In the genomic region with DNA sequence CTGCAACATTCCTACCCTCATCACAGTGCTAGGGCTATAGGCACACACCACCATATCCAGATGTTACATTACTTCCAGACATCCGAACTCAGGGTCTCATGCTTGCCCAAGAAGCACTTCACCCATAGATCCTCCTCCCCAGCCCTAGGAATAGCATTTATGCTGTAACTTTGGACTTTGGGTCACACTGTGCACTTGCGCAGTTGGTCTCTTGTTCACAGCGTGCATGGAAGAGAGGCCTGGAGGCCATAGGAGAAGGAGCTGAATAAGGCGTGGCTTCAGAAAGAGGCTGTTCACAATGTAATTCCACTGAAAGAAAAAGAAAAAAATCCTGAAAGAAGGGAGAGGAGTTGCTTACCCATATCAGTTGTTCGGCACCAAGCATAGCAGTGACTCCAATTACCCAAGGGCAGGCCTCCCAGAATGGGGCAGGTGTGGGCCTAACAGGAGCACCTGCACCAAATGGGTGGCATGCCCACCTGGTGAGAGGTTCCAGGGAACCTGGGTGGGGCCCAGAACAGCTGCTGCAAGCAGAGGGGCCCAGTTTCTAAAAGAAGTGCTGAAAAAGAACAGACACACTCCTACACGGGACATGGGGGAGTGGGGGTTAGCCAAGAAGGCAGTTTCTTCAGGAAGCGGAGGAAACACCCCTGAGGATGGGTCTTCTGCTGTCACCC, we compare ENCODE assay signal across 25 mouse cellular contexts. TPM values are rescaled to one million over a fixed set of nuclear protein-coding genes. Genes with fewer than 3 reads are reported as not detected.
DNase-seq lines count a peak whose midpoint lies in the region; ATAC-seq and TF ChIP-seq lines count a peak whose summit lies in the region.
"Had no signal": no experiment of that assay in that cellular context is flagged by ENCODE, and none has a peak within 500 bp of the region (broad histone marks: within the 10 kb centered on the region; RNA-seq: fewer than 3 reads in every experiment).

No protein-coding gene starts in this region.

- no peak overlapping the region for H3K4me2 ChIP-seq in embryonic facial prominence, embryonic 11.5 days (ENCODE audit: low read depth, low read length)
- no peak overlapping the region for H3K4me2 ChIP-seq in limb, embryonic 15.5 days
- H3K4me2 ChIP-seq in intestine, embryonic 15.5 days (replicated peaks): no peak overlapping the region
- H3K4me2 ChIP-seq in myocyte (ENCODE audit: low read depth): peak overlapping the region; percentile 25
- H3K4me2 ChIP-seq: embryonic facial prominence, embryonic 13.5 days; heart, embryonic 12.5 days; heart, embryonic 15.5 days; hindbrain, embryonic 13.5 days had no signal

- no peaks in the 10 kb centered on the region for H3K9me3 ChIP-seq in embryonic facial prominence, embryonic 11.5 days (replicated peaks; ENCODE audit: control insufficient read depth, low read length)
- H3K9me3 ChIP-seq in embryonic facial prominence, embryonic 10.5 days: no peaks in the 10 kb centered on the region
- no peaks in the 10 kb centered on the region for H3K9me3 ChIP-seq in limb, embryonic 15.5 days
- H3K9me3 ChIP-seq in limb, embryonic 10.5 days (replicated peaks): no peaks in the 10 kb centered on the region
- no peaks in the 10 kb centered on the region for H3K9me3 ChIP-seq in intestine, embryonic 15.5 days
- H3K9me3 ChIP-seq: embryonic facial prominence, embryonic 13.5 days; heart, embryonic 12.5 days; heart, embryonic 15.5 days; hindbrain, embryonic 10.5 days; hindbrain, embryonic 13.5 days had no signal

- H3K4me1 ChIP-seq in embryonic facial prominence, embryonic 11.5 days (ENCODE audit: control insufficient read depth, insufficient read depth, low read length): no peaks in the 10 kb centered on the region; the same call in 1 of the 2 replicates
- peaks cover 26% of the 10 kb centered on the region for H3K4me1 ChIP-seq in embryonic facial prominence, embryonic 10.5 days
- H3K4me1 ChIP-seq in limb, embryonic 15.5 days: peaks cover 17% of the 10 kb centered on the region
- peaks cover 21% of the 10 kb centered on the region for H3K4me1 ChIP-seq in limb, embryonic 10.5 days
- H3K4me1 ChIP-seq in intestine, embryonic 15.5 days (replicated peaks): no peaks in the 10 kb centered on the region
- H3K4me1 ChIP-seq: heart, embryonic 12.5 days; heart, embryonic 15.5 days; hindbrain, embryonic 13.5 days had no signal

- H3K9ac ChIP-seq in embryonic facial prominence, embryonic 11.5 days (replicated peaks; ENCODE audit: low read length): no peak overlapping the region
- H3K9ac ChIP-seq in limb, embryonic 15.5 days: no peak overlapping the region
- H3K9ac ChIP-seq in intestine, embryonic 15.5 days: no peak overlapping the region
- H3K9ac ChIP-seq: embryonic facial prominence, embryonic 13.5 days; heart, embryonic 12.5 days; heart, embryonic 15.5 days; hindbrain, embryonic 13.5 days had no signal

- H3ac ChIP-seq in myocyte (ENCODE audit: control insufficient read depth, insufficient read length): no peak overlapping the region

- 85% methylated on average over 7 of the region's 7 CpGs for WGBS in embryonic facial prominence, embryonic 11.5 days
- 88% methylated on average over 7 of the region's 7 CpGs for WGBS in embryonic facial prominence, embryonic 10.5 days
- 71% methylated on average over 7 of the region's 7 CpGs for WGBS in limb, embryonic 15.5 days
- WGBS in limb, embryonic 10.5 days: 93% methylated on average over 7 of the region's 7 CpGs
- 77% methylated on average over 7 of the region's 7 CpGs for WGBS in intestine, embryonic 15.5 days

- H3K27me3 ChIP-seq in embryonic facial prominence, embryonic 11.5 days (ENCODE audit: control insufficient read depth, insufficient read depth, low read length): no peaks in the 10 kb centered on the region
- no peaks in the 10 kb centered on the region for H3K27me3 ChIP-seq in embryonic facial prominence, embryonic 10.5 days (replicated peaks; ENCODE audit: low read depth, poor library complexity, severe bottlenecking)
- no peaks in the 10 kb centered on the region for H3K27me3 ChIP-seq in limb, embryonic 15.5 days
- peaks cover 10% of the 10 kb centered on the region; the same call in 1 of the 2 replicates for H3K27me3 ChIP-seq in limb, embryonic 10.5 days (ENCODE audit: low read depth, poor library complexity, severe bottlenecking)
- H3K27me3 ChIP-seq in intestine, embryonic 15.5 days (replicated peaks): no peaks in the 10 kb centered on the region
- H3K27me3 ChIP-seq in myocyte (ENCODE audit: control insufficient read depth, insufficient read depth, insufficient read length): no peaks in the 10 kb centered on the region
- H3K27me3 ChIP-seq: embryonic facial prominence, embryonic 13.5 days; heart, embryonic 12.5 days; heart, embryonic 15.5 days; hindbrain, embryonic 13.5 days had no signal

- ATAC-seq in embryonic facial prominence, embryonic 11.5 days (replicated peaks; ENCODE audit: insufficient number of reproducible peaks, low FRiP score, low TSS enrichment, low read depth): 0 out of 2 replicates have a peak, but pooled peaks have one; percentile 44
- peak; percentile 12; the same call in 1 of the 2 replicates for ATAC-seq in limb, embryonic 15.5 days (ENCODE audit: insufficient number of reproducible peaks, low FRiP score, low TSS enrichment, low read depth)
- ATAC-seq in intestine, embryonic 15.5 days: peak; percentile 45; the same call in 1 of the 2 replicates
- ATAC-seq: activated CD4-positive, CD25-positive, alpha-beta regulatory T cell, adult 4 months; forebrain, embryonic 14.5 days; hindbrain, embryonic 16.5 days had no signal

- H3K27ac ChIP-seq in embryonic facial prominence, embryonic 11.5 days (replicated peaks; ENCODE audit: low read depth, low read length): no peak overlapping the region
- H3K27ac ChIP-seq in embryonic facial prominence, embryonic 10.5 days (replicated peaks): no peak overlapping the region
- H3K27ac ChIP-seq in limb, embryonic 15.5 days: no peak overlapping the region
- no peak overlapping the region for H3K27ac ChIP-seq in limb, embryonic 10.5 days
- no peak overlapping the region for H3K27ac ChIP-seq in intestine, embryonic 15.5 days
- H3K27ac ChIP-seq: heart, embryonic 15.5 days; hindbrain, embryonic 10.5 days; hindbrain, embryonic 13.5 days had no signal

- no peaks in the 10 kb centered on the region for H3K36me3 ChIP-seq in embryonic facial prominence, embryonic 11.5 days (replicated peaks; ENCODE audit: control insufficient read depth, insufficient read depth, low read depth, low read length)
- H3K36me3 ChIP-seq in embryonic facial prominence, embryonic 10.5 days (replicated peaks): no peaks in the 10 kb centered on the region
- no peaks in the 10 kb centered on the region for H3K36me3 ChIP-seq in limb, embryonic 15.5 days
- H3K36me3 ChIP-seq in limb, embryonic 10.5 days: no peaks in the 10 kb centered on the region
- no peaks in the 10 kb centered on the region for H3K36me3 ChIP-seq in intestine, embryonic 15.5 days
- no peaks in the 10 kb centered on the region for H3K36me3 ChIP-seq in myocyte (ENCODE audit: control insufficient read depth, insufficient read depth)
- H3K36me3 ChIP-seq: embryonic facial prominence, embryonic 13.5 days; heart, embryonic 12.5 days; heart, embryonic 15.5 days; hindbrain, embryonic 10.5 days; hindbrain, embryonic 13.5 days had no signal

- TF ChIP-seq POLR2A in myocyte (IDR thresholded peaks at IDR 0.05; ENCODE audit: insufficient read length, low read depth): no peak

- DNase-seq in embryonic facial prominence, embryonic 11.5 days (ENCODE audit: low spot score): no peak
- DNase-seq in embryonic facial prominence, embryonic 10.5 days (ENCODE audit: low spot score): no peak
- no peak for DNase-seq in limb, embryonic 10.5 days (ENCODE audit: low spot score)
- no peak for DNase-seq in adrenal gland, adult (ENCODE audit: inconsistent age in 2 of 2, low spot score in 1 of 2)
- no peak for DNase-seq in liver
- DNase-seq: adrenal gland, postnatal 10 days; adrenal gland, postnatal 36 days; cerebellum, adult 18-20 months; cerebellum, adult 9-10 months; cerebellum, postnatal 14 days; gastrocnemius, postnatal 10 days; gastrocnemius, postnatal 36 days; heart, postnatal 10 days; heart, postnatal 36 days had no signal

- H3K4me3 ChIP-seq in embryonic facial prominence, embryonic 11.5 days (ENCODE audit: low read depth, low read length): no peak overlapping the region
- no peak overlapping the region for H3K4me3 ChIP-seq in embryonic facial prominence, embryonic 10.5 days
- H3K4me3 ChIP-seq in limb, embryonic 15.5 days: no peak overlapping the region
- H3K4me3 ChIP-seq in limb, embryonic 10.5 days: no peak overlapping the region
- no peak overlapping the region for H3K4me3 ChIP-seq in intestine, embryonic 15.5 days (replicated peaks)
- H3K4me3 ChIP-seq in myocyte: no peak overlapping the region
- H3K4me3 ChIP-seq: embryonic facial prominence, embryonic 13.5 days; heart, embryonic 12.5 days; heart, embryonic 15.5 days; hindbrain, embryonic 10.5 days; hindbrain, embryonic 13.5 days had no signal

- H3K79me2 ChIP-seq in myocyte (ENCODE audit: control insufficient read depth, insufficient read depth): no peaks in the 10 kb centered on the region

TF ChIP-seq in myocyte, 11 proteins besides CTCF, POLR2A, EP300 and RAD21:
- TF ChIP-seq E2F4 (IDR thresholded peaks at IDR 0.05; ENCODE audit: insufficient read depth) (no peak), TCF3 (IDR thresholded peaks at IDR 0.05; ENCODE audit: insufficient read length, low read depth) (no peak), MYOD1 (IDR thresholded peaks at IDR 0.05; ENCODE audit: control insufficient read depth in 1 of 3, insufficient read length in 2 of 3, low read depth in 2 of 3) (peak in 2 of 3 experiments; percentile 32 to 41), TCF12 (IDR thresholded peaks at IDR 0.05; ENCODE audit: insufficient read depth, poor library complexity, severe bottlenecking) (no peak), MYOG (IDR thresholded peaks at IDR 0.05; ENCODE audit: control insufficient read depth in 1 of 3, insufficient read depth in 1 of 3, insufficient read length in 2 of 3, low read depth in 2 of 3) (peak in 1 of 3 experiments; percentile 85), USF1 (IDR thresholded peaks at IDR 0.05; ENCODE audit: low read depth) (no peak), REST (IDR thresholded peaks at IDR 0.05; ENCODE audit: insufficient read depth, insufficient read length) (no peak)
TF ChIP-seq in myocyte: peak in this region for 2.

RNA-seq across cellular contexts. Expression of gene Mtmr10, which starts 48.9 kb away (rescaled TPM):
- 12.4 and 13.2 TPM in 2 replicates for polyA plus RNA-seq in embryonic facial prominence, embryonic 11.5 days (2014; fragmentation: Nextera tagmentation; extraction: Ambion mirVana)
- polyA plus RNA-seq in embryonic facial prominence, embryonic 10.5 days (2016; fragmentation: Nextera tagmentation; extraction: Ambion mirVana): 10.7 and 11.4 TPM in 2 replicates
- 15.1 and 15.5 TPM in 2 replicates for polyA plus RNA-seq in limb, embryonic 15.5 days (2015; fragmentation: Nextera tagmentation; extraction: Ambion mirVana)
- polyA plus RNA-seq in limb, embryonic 10.5 days (2016; fragmentation: Nextera tagmentation; extraction: Ambion mirVana): 8.5 and 10.5 TPM in 2 replicates
- polyA plus RNA-seq in intestine, embryonic 15.5 days (2015; fragmentation: Nextera tagmentation; extraction: Ambion mirVana): 6.5 and 6.6 TPM in 2 replicates
- 5.6 TPM for polyA plus RNA-seq in myocyte (2012; fragmentation: generic; extraction: Trizol)
